Mouse (Mus musculus) CH12.LX (cell line): ENCODE data around the gene Nucb1. TPM values are rescaled to one million over a fixed set of nuclear protein-coding genes. Genes with fewer than 3 reads are reported as not detected.
A peak's percentile ranks its signal among the peaks of the same experiment; 100 is the strongest.

Source experiments
- DNase-seq: peaks from one replicate; pipeline ENCODE4 v3.0.0-alpha.2; 2013; ENCODE audit errors: extremely low read depth
- H3K27ac ChIP-seq: 2 replicates; pipeline ENCODE4 v1.5.1; 2012; ENCODE audit warnings: low read depth, mild to moderate bottlenecking, control low read depth, moderate library complexity; ENCODE audit not compliant: insufficient read depth
- H3K27me3 ChIP-seq: replicated peaks from 2 replicates; pipeline ENCODE3; 2012; ENCODE audit warnings: inconsistent platforms
- H3K36me3 ChIP-seq, 2 experiments: replicated peaks in 1 of 2; 2 replicates each; pipeline versions ENCODE3 to v1.6.1; 2012; ENCODE audit warnings: inconsistent platforms in 1 of 2, low read length in 1 of 2, mild to moderate bottlenecking in 1 of 2, mixed read lengths in 1 of 2, moderate library complexity in 1 of 2; ENCODE audit not compliant: control insufficient read depth in 1 of 2, insufficient read depth in 1 of 2
- H3K4me1 ChIP-seq, 2 experiments: 2 replicates each; pipeline ENCODE4 v1.6.1; 2012; ENCODE audit warnings: inconsistent platforms in 1 of 2, moderate library complexity in 1 of 2; ENCODE audit not compliant: insufficient read depth in 2 of 2, control insufficient read depth in 1 of 2
- H3K4me2 ChIP-seq: 2 replicates; pipeline ENCODE4 v1.6.1; 2012; ENCODE audit warnings: low read depth, mild to moderate bottlenecking, control low read depth; ENCODE audit not compliant: poor library complexity, insufficient read depth, severe bottlenecking
- H3K4me3 ChIP-seq, 3 experiments: fragments of 150-350 bp in 1 of 3; sonication (generic) in 1 of 3; replicated peaks in 1 of 3; 2 replicates each; pipeline versions ENCODE3 to v1.5.1; 2011 to 2012; ENCODE audit warnings: low read depth in 2 of 3, low read length in 2 of 3, mild to moderate bottlenecking in 2 of 3, moderate library complexity in 2 of 3, control low read depth in 1 of 3, improper control_type of control experiment in 1 of 3, inconsistent platforms in 1 of 3, mixed read lengths in 1 of 3; ENCODE audit not compliant: poor library complexity in 1 of 3
- H3K79me2 ChIP-seq: replicated peaks from 2 replicates; pipeline ENCODE4 v1.6.1; 2012; ENCODE audit warnings: mild to moderate bottlenecking, moderate library complexity; ENCODE audit not compliant: control insufficient read depth, poor library complexity, insufficient read depth, severe bottlenecking; ENCODE audit errors: extremely low read depth
- H3K9ac ChIP-seq: 2 replicates; pipeline ENCODE4 v1.6.1; 2012; ENCODE audit warnings: low read depth, mild to moderate bottlenecking, control low read depth, moderate library complexity; ENCODE audit not compliant: insufficient read depth
- H3K9me3 ChIP-seq: replicated peaks from 2 replicates; pipeline ENCODE3; 2012; ENCODE audit warnings: low read length, inconsistent platforms, mixed read lengths
- BHLHE40 ChIP-seq: IDR thresholded peaks from 2 replicates; pipeline ENCODE4 v1.6.1; 2011; ENCODE audit warnings: mild to moderate bottlenecking, low read depth, low read length, improper control_type of control experiment
- CHD2 ChIP-seq: IDR thresholded peaks from 2 replicates; pipeline ENCODE4 v1.6.1; 2011; ENCODE audit warnings: low read length, improper control_type of control experiment
- CTCF ChIP-seq, 2 experiments: IDR thresholded peaks in 1 of 2; conservative IDR thresholded peaks in 1 of 2; 2 replicates each; pipeline ENCODE4 v1.5.1; 2011 to 2012; ENCODE audit warnings: low read depth in 2 of 2, low read length in 2 of 2, improper control_type of control experiment in 1 of 2, inconsistent platforms in 1 of 2, mild to moderate bottlenecking in 1 of 2, moderate library complexity in 1 of 2
- EP300 ChIP-seq: IDR thresholded peaks from 2 replicates; pipeline ENCODE4 v1.6.1; 2011; ENCODE audit warnings: low read length, improper control_type of control experiment
- GABPA ChIP-seq: IDR thresholded peaks from 2 replicates; pipeline ENCODE4 v1.6.1; 2012; ENCODE audit warnings: low read depth, low read length, improper control_type of control experiment, inconsistent platforms; ENCODE audit not compliant: insufficient replicate concordance
- IRF4 ChIP-seq: IDR thresholded peaks from 2 replicates; pipeline ENCODE4 v1.6.1; 2014; ENCODE audit warnings: low read depth, mild to moderate bottlenecking, inconsistent platforms, low read length, improper control_type of control experiment
- JUN ChIP-seq: IDR thresholded peaks from 2 replicates; pipeline ENCODE4 v1.6.1; 2011; ENCODE audit warnings: low read depth, mild to moderate bottlenecking, low read length, improper control_type of control experiment, moderate library complexity; ENCODE audit not compliant: insufficient read depth
- JUND ChIP-seq: conservative IDR thresholded peaks from 2 replicates; pipeline ENCODE4 v1.6.1; 2011; ENCODE audit warnings: low read depth, low read length, improper control_type of control experiment
- MAFK ChIP-seq: IDR thresholded peaks from 2 replicates; pipeline ENCODE4 v1.6.1; 2011; ENCODE audit warnings: low read length, improper control_type of control experiment; ENCODE audit not compliant: insufficient replicate concordance
- MAZ ChIP-seq: IDR thresholded peaks from 2 replicates; pipeline ENCODE4 v1.6.1; 2012; ENCODE audit warnings: low read depth, mild to moderate bottlenecking, inconsistent platforms, low read length, improper control_type of control experiment, moderate library complexity
- MYC ChIP-seq: IDR thresholded peaks from 2 replicates; pipeline ENCODE4 v1.6.1; 2011; ENCODE audit warnings: low read depth, mild to moderate bottlenecking, improper control_type of control experiment, low read length
- POLR2A ChIP-seq: IDR thresholded peaks from 2 replicates; pipeline ENCODE4 v1.6.1; 2011; ENCODE audit warnings: low read depth, mild to moderate bottlenecking, improper control_type of control experiment, low read length
- POLR2AphosphoS2 ChIP-seq: IDR thresholded peaks from 2 replicates; pipeline ENCODE4 v1.6.1; 2011; ENCODE audit warnings: low read depth, low read length, improper control_type of control experiment
- SIN3A ChIP-seq: IDR thresholded peaks from 2 replicates; pipeline ENCODE4 v1.6.1; 2012; ENCODE audit warnings: low read length, improper control_type of control experiment, inconsistent platforms
- TCF12 ChIP-seq: IDR thresholded peaks from 2 replicates; pipeline ENCODE4 v1.6.1; 2014; ENCODE audit warnings: low read depth, mild to moderate bottlenecking, inconsistent platforms, low read length, improper control_type of control experiment
- UBTF ChIP-seq: IDR thresholded peaks from 2 replicates; pipeline ENCODE4 v1.6.1; 2012; ENCODE audit warnings: low read depth, mild to moderate bottlenecking, inconsistent platforms, low read length, improper control_type of control experiment, moderate library complexity
- USF2 ChIP-seq: conservative IDR thresholded peaks from 2 replicates; pipeline ENCODE4 v1.6.1; 2011; ENCODE audit warnings: low read depth, low read length, improper control_type of control experiment
- ZC3H11A ChIP-seq: IDR thresholded peaks from 2 replicates; pipeline ENCODE4 v1.6.1; 2012; ENCODE audit warnings: low read depth, mild to moderate bottlenecking, inconsistent platforms, low read length, improper control_type of control experiment
- ZKSCAN1 ChIP-seq: IDR thresholded peaks from 2 replicates; pipeline ENCODE4 v1.6.1; 2012; ENCODE audit warnings: low read depth, inconsistent platforms, low read length, improper control_type of control experiment, borderline replicate concordance
- dilution Hi-C: fragments of 300-500 bp; cut with MboI; formaldehyde crosslinking; loops from 2 replicates; pipeline ENCODE4 v1.14.3; 2020; ENCODE audit warnings: low sequenced_read_pairs; ENCODE audit not compliant: extremely low pct_unique_long_range_greater_than_20kb, extremely low pct_ligation_motif_present
- in situ Hi-C: fragments of 300-500 bp; cut with MboI; formaldehyde crosslinking; loops from 3 replicates; pipeline ENCODE4 v1.14.3; 2019; ENCODE audit warnings: low sequenced_read_pairs, low pct_ligation_motif_present, low pct_unique_long_range_greater_than_20kb, mixed read lengths
- polyA plus RNA-seq: library from polyadenylated mRNA; unstranded; fragments of >175 nt; gene quantifications from 2 replicates; pipeline ENCODE4 v1.2.1, GENCODE M21; 2012; ENCODE audit warnings: low read depth; ENCODE audit not compliant: insufficient read length
- total RNA-seq, 2 experiments: library from RNA; depleted of rRNA; stranded (reverse); fragments of 300-350 nt in 1 of 2; fragments of >200 nt in 1 of 2; gene quantifications; 2 replicates each; pipeline ENCODE4 v1.2.3; 2012 to 2014

Nucb1 gene
- total and polyA plus RNA-seq, 3 experiments = 40.8 to 90.4 (median 83.4) TPM

GRCm38 (mm10) chr7:45521728-45522184 lies 11.6 kb upstream of the Nucb1 start (continued):
- TF ChIP-seq JUN (no peak), MAZ (0 out of 2 replicates have a peak, but pooled peaks have one; percentile 24)

- Histone ChIP-seq H3K4me1 (peaks cover 7 to 33% of the 10 kb centered on the region in 2 experiments), H3K4me2 (no peak overlapping the region), H3K4me3 (no peak overlapping the region), H3K27me3 (no peaks in the 10 kb centered on the region), H3K79me2 (peaks cover 24% of the 10 kb centered on the region), H3K9me3 (no peaks in the 10 kb centered on the region), H3K36me3 (peaks cover 19 to 29% of the 10 kb centered on the region in 2 experiments), H3K27ac (no peak overlapping the region), H3K9ac (no peak overlapping the region)
- dilution Hi-C loops = no loop called here
- TF ChIP-seq MYC (no peak), USF2 (no peak), CHD2 (no peak), ZC3H11A (no peak), TCF12 (no peak), ZKSCAN1 (no peak), POLR2A (no peak), BHLHE40 (no peak), EP300 (no peak), MAFK (no peak), POLR2AphosphoS2 (no peak), UBTF (no peak), GABPA (no peak), IRF4 (no peak), SIN3A (no peak), JUND (no peak), CTCF (conservative IDR thresholded peaks at IDR 0.05 in 1 of 2, IDR thresholded peaks at IDR 0.05 in 1 of 2; ENCODE audit: low read depth in 2 of 2, low read length in 2 of 2) (no peak)
- no peak for DNase-seq
- in situ Hi-C loops = loop anchor here (10.0 kb wide), 1 partner anchor 64 kb away; no protein-coding TSS in a partner anchor
These were observed 10.4 kb upstream of the Nucb1 start for GRCm38 (mm10) chr7:45520605-45521004.
